ENCODE assay signal across 21 mouse cellular contexts in genomic region chr2:159062666-159063065, GRCm38 (mm10).
A peak's percentile ranks its signal among the peaks of the same experiment; 100 is the strongest.
DNase-seq lines count a peak whose midpoint lies in the region; ATAC-seq and TF ChIP-seq lines count a peak whose summit lies in the region.
"Had no signal": no experiment of that assay in that cellular context is flagged by ENCODE, and none has a peak within 500 bp of the region (broad histone marks: within the 10 kb centered on the region; RNA-seq: fewer than 3 reads in every experiment).

No protein-coding gene starts in this region.

- peak overlapping the region; percentile 30; the same call in 1 of the 2 replicates for H3K27ac ChIP-seq in cerebellum, adult 2 months (ENCODE audit: insufficient read depth, low read length)
- 0 out of 2 replicates have a peak overlapping the region, but pooled peaks have one; percentile 4 for H3K27ac ChIP-seq in kidney, embryonic 16.5 days (ENCODE audit: low read length)
- no peak overlapping the region for H3K27ac ChIP-seq in kidney, embryonic 14.5 days (ENCODE audit: low read depth, low read length)
- no peak overlapping the region for H3K27ac ChIP-seq in lung, postnatal 0 days (ENCODE audit: low read length)
- H3K27ac ChIP-seq: embryonic facial prominence, embryonic 10.5 days; embryonic facial prominence, embryonic 12.5 days; forebrain, embryonic 13.5 days; forebrain, embryonic 15.5 days had no signal

- TF ChIP-seq POLR2A in cerebellum, adult 2 months (IDR thresholded peaks at IDR 0.05; ENCODE audit: borderline replicate concordance, insufficient read depth, low read length), result no peak

- no peak overlapping the region for H3K4me3 ChIP-seq in cerebellum, adult 2 months (replicated peaks; ENCODE audit: insufficient read depth, low read depth, low read length)
- H3K4me3 ChIP-seq in kidney, embryonic 16.5 days (ENCODE audit: low read length), result no peak overlapping the region
- no peak overlapping the region for H3K4me3 ChIP-seq in kidney, embryonic 14.5 days (ENCODE audit: low read length)
- H3K4me3 ChIP-seq in lung, postnatal 0 days (ENCODE audit: low read depth, low read length), result no peak overlapping the region
- H3K4me3 ChIP-seq: embryonic facial prominence, embryonic 10.5 days; embryonic facial prominence, embryonic 12.5 days; forebrain, embryonic 13.5 days; forebrain, embryonic 15.5 days had no signal

- H3K9me3 ChIP-seq in kidney, embryonic 16.5 days (ENCODE audit: low read length), result no peaks in the 10 kb centered on the region
- no peaks in the 10 kb centered on the region for H3K9me3 ChIP-seq in kidney, embryonic 14.5 days (ENCODE audit: control insufficient read depth, low read length)
- H3K9me3 ChIP-seq in lung, postnatal 0 days (ENCODE audit: low read length), result no peaks in the 10 kb centered on the region
- H3K9me3 ChIP-seq: embryonic facial prominence, embryonic 10.5 days; embryonic facial prominence, embryonic 12.5 days; forebrain, embryonic 13.5 days; forebrain, embryonic 15.5 days had no signal

- H3K4me2 ChIP-seq in kidney, embryonic 16.5 days (replicated peaks; ENCODE audit: low read depth, low read length), result no peak overlapping the region
- H3K4me2 ChIP-seq in kidney, embryonic 14.5 days (replicated peaks; ENCODE audit: low read depth, low read length), result no peak overlapping the region
- no peak overlapping the region for H3K4me2 ChIP-seq in lung, postnatal 0 days (replicated peaks; ENCODE audit: low read depth, low read length)
- H3K4me2 ChIP-seq: embryonic facial prominence, embryonic 12.5 days; forebrain, embryonic 13.5 days; forebrain, embryonic 15.5 days had no signal

- TF ChIP-seq EP300 in lung, postnatal 0 days (IDR thresholded peaks at IDR 0.05), result 0 out of 2 replicates have a peak, but pooled peaks have one; percentile 28

- DNase-seq in cerebellum, adult 2 months, result no peak
- DNase-seq in cerebellum, postnatal 25 days, result no peak
- DNase-seq in lung, postnatal 0 days (ENCODE audit: low spot score), result no peak
- DNase-seq in lung, postnatal 10 days, result no peak
- DNase-seq: adrenal gland, adult 8-10 months; B cell, adult 2 months; cerebellum, adult 11-12 months; cerebellum, adult 8-10 months; cerebellum, adult 9-11 months had no signal

- ATAC-seq in kidney, embryonic 16.5 days (ENCODE audit: low FRiP score, low TSS enrichment), result no peak
- ATAC-seq in kidney, embryonic 14.5 days (ENCODE audit: low FRiP score, low TSS enrichment), result no peak
- peak; percentile 61 for ATAC-seq in lung, postnatal 0 days
- ATAC-seq: activated CD4-positive, CD25-positive, alpha-beta regulatory T cell, adult 4 months; CD4-positive, CD25-positive, alpha-beta regulatory T cell, adult 4 months; forebrain, embryonic 13.5 days; forebrain, embryonic 15.5 days; forebrain, postnatal 0 days; Patski had no signal

- H3K4me1 ChIP-seq in cerebellum, adult 2 months (ENCODE audit: control insufficient read depth, insufficient read depth, low read length), result no peaks in the 10 kb centered on the region
- H3K4me1 ChIP-seq in kidney, embryonic 16.5 days (ENCODE audit: insufficient read depth, low read length), result no peaks in the 10 kb centered on the region
- no peaks in the 10 kb centered on the region for H3K4me1 ChIP-seq in kidney, embryonic 14.5 days (ENCODE audit: control insufficient read depth, insufficient read depth, low read length)
- H3K4me1 ChIP-seq in lung, postnatal 0 days (ENCODE audit: insufficient read depth, low read depth, low read length), result no peaks in the 10 kb centered on the region
- H3K4me1 ChIP-seq: embryonic facial prominence, embryonic 12.5 days; forebrain, embryonic 13.5 days; forebrain, embryonic 15.5 days had no signal

- no peak overlapping the region for H3K9ac ChIP-seq in kidney, embryonic 16.5 days (replicated peaks; ENCODE audit: low read length)
- no peak overlapping the region for H3K9ac ChIP-seq in kidney, embryonic 14.5 days (ENCODE audit: low read depth, low read length)
- no peak overlapping the region for H3K9ac ChIP-seq in lung, postnatal 0 days (replicated peaks; ENCODE audit: low read depth)
- H3K9ac ChIP-seq: embryonic facial prominence, embryonic 12.5 days; forebrain, embryonic 13.5 days; forebrain, embryonic 15.5 days; forebrain, postnatal 0 days had no signal

- 80% methylated on average over 2 of the region's 2 CpGs for WGBS in cerebellum, adult 2 months
- 78% methylated on average over 2 of the region's 2 CpGs for WGBS in kidney, embryonic 16.5 days
- WGBS in kidney, embryonic 14.5 days, result 80% methylated on average over 2 of the region's 2 CpGs
- 67% methylated on average over 2 of the region's 2 CpGs for WGBS in lung, postnatal 0 days

- H3K27me3 ChIP-seq in cerebellum, adult 2 months (ENCODE audit: control insufficient read depth, insufficient read depth, low read length), result peaks cover 2% of the 10 kb centered on the region; the same call in 1 of the 2 replicates
- no peaks in the 10 kb centered on the region for H3K27me3 ChIP-seq in kidney, embryonic 16.5 days (ENCODE audit: insufficient read depth, low read length)
- H3K27me3 ChIP-seq in kidney, embryonic 14.5 days (ENCODE audit: control insufficient read depth, insufficient read depth, low read length), result no peaks in the 10 kb centered on the region
- no peaks in the 10 kb centered on the region for H3K27me3 ChIP-seq in lung, postnatal 0 days (replicated peaks; ENCODE audit: insufficient read depth, low read length)
- H3K27me3 ChIP-seq: CH12.LX; embryonic facial prominence, embryonic 12.5 days; forebrain, embryonic 13.5 days; forebrain, embryonic 15.5 days had no signal

- no peaks in the 10 kb centered on the region for H3K36me3 ChIP-seq in kidney, embryonic 16.5 days (ENCODE audit: insufficient read depth, low read length)
- no peaks in the 10 kb centered on the region for H3K36me3 ChIP-seq in kidney, embryonic 14.5 days (ENCODE audit: control insufficient read depth, insufficient read depth, low read length)
- no peaks in the 10 kb centered on the region for H3K36me3 ChIP-seq in lung, postnatal 0 days (ENCODE audit: insufficient read depth, low read length)
- H3K36me3 ChIP-seq: embryonic facial prominence, embryonic 10.5 days; embryonic facial prominence, embryonic 12.5 days; forebrain, embryonic 15.5 days; G1E had no signal

- no peak for TF ChIP-seq CTCF in cerebellum, adult 2 months (IDR thresholded peaks at IDR 0.05; ENCODE audit: borderline replicate concordance, insufficient read depth, low read depth, low read length)
- TF ChIP-seq CTCF in lung, postnatal 0 days (IDR thresholded peaks at IDR 0.05), result no peak

Comparison
In these comparisons a context has a peak if more than half of its experiments do, and no peak if none do; other contexts are left out.
1. H3K27ac ChIP-seq: peak in cerebellum, adult 2 months (single experiment) and kidney, embryonic 16.5 days (single experiment); none in kidney, embryonic 14.5 days (single experiment) and lung, postnatal 0 days (single experiment).